Mouse (Mus musculus) heart, postnatal 0 days (tissue): ENCODE measurements around the gene Slc4a3. TPM values are rescaled to one million over a fixed set of nuclear protein-coding genes. Genes with fewer than 3 reads are reported as not detected.
A peak's percentile ranks its signal among the peaks of the same experiment; 100 is the strongest.

ENCODE experiments used
- ATAC-seq: fragments of 200-750 bp; cut with Nextera tagmentation; 2 replicates; pipeline ENCODE4 v1.8.0; 2017; ENCODE audit warnings: low read depth, moderate number of reproducible peaks, moderate library complexity; ENCODE audit not compliant: insufficient read depth
- DNase-seq: peaks from one replicate; pipeline ENCODE4 v3.0.0-alpha.2; 2016; ENCODE audit warnings: low spot score
- H3K27ac ChIP-seq: fragments of 300-500 bp; sonication (generic); 2 replicates; pipeline ENCODE4 v1.5.1; 2014; ENCODE audit warnings: low read depth, mild to moderate bottlenecking
- H3K27me3 ChIP-seq: fragments of 300-500 bp; sonication (generic); 2 replicates; pipeline ENCODE4 v1.6.1; 2014; ENCODE audit warnings: low read length, mixed read lengths; ENCODE audit not compliant: control insufficient read depth, insufficient read depth
- H3K36me3 ChIP-seq: fragments of 300-500 bp; sonication (generic); replicated peaks from 2 replicates; pipeline ENCODE4 v1.6.1; 2014; ENCODE audit warnings: low read length, mixed read lengths; ENCODE audit not compliant: control insufficient read depth, insufficient read depth
- H3K4me1 ChIP-seq: fragments of 300-500 bp; sonication (generic); 2 replicates; pipeline ENCODE4 v1.6.1; 2014; ENCODE audit warnings: antibody characterized with exemption; ENCODE audit not compliant: control insufficient read depth, insufficient read depth
- H3K4me2 ChIP-seq: fragments of 300-500 bp; sonication (generic); 2 replicates; pipeline ENCODE4 v1.6.1; 2014; ENCODE audit warnings: low read depth, mild to moderate bottlenecking, low read length, moderate library complexity
- H3K4me3 ChIP-seq: fragments of 300-500 bp; sonication (generic); 2 replicates; pipeline ENCODE4 v1.5.1; 2014; ENCODE audit warnings: low read depth, low read length
- H3K9ac ChIP-seq: fragments of 300-500 bp; sonication (generic); replicated peaks from 2 replicates; pipeline ENCODE4 v1.6.1; 2014; ENCODE audit warnings: low read depth, low read length, mixed read lengths
- H3K9me3 ChIP-seq: fragments of 300-500 bp; sonication (generic); replicated peaks from 2 replicates; pipeline ENCODE4 v1.6.1; 2016; ENCODE audit warnings: low read length; ENCODE audit not compliant: control insufficient read depth
- CTCF ChIP-seq: IDR thresholded peaks from 2 replicates; pipeline ENCODE4 v1.5.1; 2016; ENCODE audit warnings: antibody characterized with exemption, control low read depth, low read depth
- EP300 ChIP-seq: IDR thresholded peaks from 2 replicates; pipeline ENCODE4 v1.6.1; 2016; ENCODE audit warnings: antibody characterized with exemption, low read depth
- WGBS: fragments of 180-500 bp; shearing (Covaris S2); extraction: QIAGEN DNeasy Blood & Tissue Kit; methylation state at CpG from one replicate; pipeline ENCODE4 v1.1.7; 2014; 5-methylcytosine and 5-hydroxymethylcytosine counted together
- polyA plus RNA-seq: library from polyadenylated mRNA; unstranded; fragments of >200 nt; fragmentation: Nextera tagmentation; extraction: Ambion mirVana; gene quantifications from 2 replicates; pipeline ENCODE4 v1.2.1, GENCODE M21; 2015
- total RNA-seq: library from RNA; depleted of rRNA; stranded (reverse); fragments of >200 nt; gene quantifications from 2 replicates; pipeline ENCODE4 v1.2.3, GENCODE M21; 2014; ENCODE audit warnings: low replicate concordance

Slc4a3 gene
- total and polyA plus RNA-seq, 2 experiments from 2014 or later = 49.9 to 136 TPM

- DNase-seq (no peak), ATAC-seq (no peak)
- Histone ChIP-seq H3K4me3 (peak overlapping the region; percentile 82), H3K4me2 (peak overlapping the region; percentile 90), H3K27ac (peak overlapping the region; percentile 98; the same call in 1 of the 2 replicates), H3K9ac (no peak overlapping the region; the same call in 1 of the 2 replicates), H3K36me3 (peaks cover 46% of the 10 kb centered on the region), H3K27me3 (no peaks in the 10 kb centered on the region), H3K9me3 (no peaks in the 10 kb centered on the region), H3K4me1 (peaks cover 32% of the 10 kb centered on the region)
- no peak for TF ChIP-seq CTCF
- TF ChIP-seq EP300 = no peak
- 54% methylated on average over 23 of the region's 23 CpGs for WGBS
Observed at GRCm38 (mm10) chr1:75503651-75503980, 42.5 kb upstream of the Slc4a3 start.

- WGBS = 29% methylated on average over 9 of the region's 9 CpGs
- TF ChIP-seq CTCF (no peak), EP300 (no peak)
- peak overlapping the region; percentile 82 for H3K4me3 ChIP-seq
- peak overlapping the region; percentile 90 for H3K4me2 ChIP-seq
- H3K9ac ChIP-seq = peak overlapping the region; percentile 97
- H3K27ac ChIP-seq = peak overlapping the region; percentile 98
- H3K27me3 ChIP-seq = no peaks in the 10 kb centered on the region
- DNase-seq = no peak
- H3K9me3 ChIP-seq = no peaks in the 10 kb centered on the region
- peaks cover 36% of the 10 kb centered on the region for H3K4me1 ChIP-seq
- H3K36me3 ChIP-seq = peaks cover 38% of the 10 kb centered on the region
- ATAC-seq = no peak
Observed at GRCm38 (mm10) chr1:75504256-75505045, 41.6 kb upstream of the Slc4a3 start.

GRCm38 (mm10) chr1:75505159-75505955 lies 40.7 kb upstream of the Slc4a3 start:
- peak overlapping the region; percentile 82 for H3K4me3 ChIP-seq
- no peaks in the 10 kb centered on the region for H3K9me3 ChIP-seq
- ATAC-seq = peak; percentile 49
- WGBS = under 1% methylated on average over 81 of the region's 84 CpGs
- peak overlapping the region; percentile 90 for H3K4me2 ChIP-seq
- peak overlapping the region; percentile 97 for H3K9ac ChIP-seq
- H3K4me1 ChIP-seq = peaks cover 45% of the 10 kb centered on the region
- H3K27me3 ChIP-seq = no peaks in the 10 kb centered on the region
- H3K36me3 ChIP-seq = peaks cover 29% of the 10 kb centered on the region
- TF ChIP-seq CTCF = no peak; the same call in 1 of the 2 replicates
- no peak for TF ChIP-seq EP300
- peak; percentile 56 for DNase-seq
- peak overlapping the region; percentile 98 for H3K27ac ChIP-seq

- ATAC-seq = peak; percentile 87
- H3K9ac ChIP-seq = peak within 1 kb of the TSS; percentile 97
- H3K4me1 ChIP-seq = peaks cover 53% of the 10 kb centered on the region
Observed at GRCm38 (mm10) chr1:75505956-75506831, 39.9 kb upstream of the Slc4a3 start, which contains the start of gene Obsl1. Gene Obsl1 (minus strand): TSS chr1:75506452.

GRCm38 (mm10) chr1:75507006-75507405 lies 39.1 kb upstream of the Slc4a3 start, which contains the start of gene Inha:
Gene Inha (plus strand): TSS chr1:75507077.
- Histone ChIP-seq H3K4me2 (peak within 1 kb of the TSS; percentile 90), H3K27ac (peak within 1 kb of the TSS; percentile 98), H3K4me3 (peak within 1 kb of the TSS; percentile 82), H3K9me3 (no peaks in the 10 kb centered on the region), H3K9ac (peak within 1 kb of the TSS; percentile 97), H3K27me3 (no peaks in the 10 kb centered on the region), H3K4me1 (peaks cover 61% of the 10 kb centered on the region), H3K36me3 (peaks cover 13% of the 10 kb centered on the region)
- no peak for TF ChIP-seq EP300
- no peak for TF ChIP-seq CTCF
- no peak for ATAC-seq
- WGBS = 17% methylated on average over 10 of the region's 10 CpGs
- no peak for DNase-seq

More at GRCm38 (mm10) chr1:75505956-75506831, 39.9 kb upstream of the Slc4a3 start, which contains the start of gene Obsl1:
- Histone ChIP-seq H3K9me3 (no peaks in the 10 kb centered on the region), H3K27me3 (no peaks in the 10 kb centered on the region), H3K36me3 (peaks cover 21% of the 10 kb centered on the region), H3K4me3 (peak within 1 kb of the TSS; percentile 82), H3K27ac (peak within 1 kb of the TSS; percentile 98), H3K4me2 (peak within 1 kb of the TSS; percentile 90)
- WGBS = under 1% methylated on average over 65 of the region's 65 CpGs
- TF ChIP-seq CTCF (no peak), EP300 (peak; percentile 79)
- DNase-seq = peak; percentile 93
